Mouse (Mus musculus) limb, embryonic 15.5 days (tissue): Measurements from ENCODE around the gene Ly6g5b. TPM values are rescaled to one million over a fixed set of nuclear protein-coding genes. Genes with fewer than 3 reads are reported as not detected.
"Not testable (repeated sequence)": the region's sequence is repeated elsewhere in the genome, so short reads cannot be mapped to it uniquely, and the experiment has no call there.

Experiments
- ATAC-seq: fragments of 200-750 bp; cut with Nextera tagmentation; 2 replicates; pipeline ENCODE4 v1.8.0; 2017; ENCODE audit warnings: low read depth, moderate TSS enrichment; ENCODE audit not compliant: insufficient number of reproducible peaks, low FRiP score, low TSS enrichment
- H3K27ac ChIP-seq: fragments of 300-500 bp; sonication (generic); 2 replicates; pipeline ENCODE4 v1.5.1; 2015; ENCODE audit warnings: moderate library complexity, mild to moderate bottlenecking, inconsistent platforms
- H3K27me3 ChIP-seq: fragments of 300-500 bp; sonication (generic); 2 replicates; pipeline ENCODE4 v1.6.1; 2015; ENCODE audit warnings: inconsistent platforms
- H3K36me3 ChIP-seq: fragments of 300-500 bp; sonication (generic); 2 replicates; pipeline ENCODE4 v1.6.1; 2015; ENCODE audit warnings: inconsistent platforms
- H3K4me1 ChIP-seq: fragments of 300-500 bp; sonication (generic); 2 replicates; pipeline ENCODE4 v1.6.1; 2015; ENCODE audit warnings: inconsistent platforms
- H3K4me2 ChIP-seq: fragments of 300-500 bp; sonication (generic); 2 replicates; pipeline ENCODE4 v1.6.1; 2015; ENCODE audit warnings: mild to moderate bottlenecking, inconsistent platforms
- H3K4me3 ChIP-seq: fragments of 300-500 bp; sonication (generic); 2 replicates; pipeline ENCODE4 v1.5.1; 2015; ENCODE audit warnings: mild to moderate bottlenecking, inconsistent platforms
- H3K9ac ChIP-seq: fragments of 300-500 bp; sonication (generic); 2 replicates; pipeline ENCODE4 v1.6.1; 2015; ENCODE audit warnings: inconsistent platforms
- H3K9me3 ChIP-seq: fragments of 300-500 bp; sonication (generic); 2 replicates; pipeline ENCODE4 v1.6.1; 2016; ENCODE audit warnings: inconsistent platforms
- WGBS: fragments of 180-500 bp; shearing (Covaris S2); methylation state at CpG from one replicate; pipeline ENCODE4 v1.1.7; 2015; 5-methylcytosine and 5-hydroxymethylcytosine counted together
- polyA plus RNA-seq: library from polyadenylated mRNA; unstranded; fragments of >200 nt; fragmentation: Nextera tagmentation; extraction: Ambion mirVana; gene quantifications from 2 replicates; pipeline ENCODE4 v1.2.1, GENCODE M21; 2015

Ly6g5b gene
- polyA plus RNA-seq, 1 experiment from 2014 or later, result 0.78 TPM

- Histone ChIP-seq H3K4me1 (peaks cover 14% of the 10 kb centered on the region), H3K4me2 (peak within 1 kb of the TSS; percentile 75), H3K4me3 (peak within 1 kb of the TSS; percentile 75), H3K9me3 (no peaks in the 10 kb centered on the region), H3K36me3 (peaks cover 25% of the 10 kb centered on the region), H3K9ac (peak within 1 kb of the TSS; percentile 50), H3K27ac (peak within 1 kb of the TSS; percentile 97), H3K27me3 (no peaks in the 10 kb centered on the region)
- peak; percentile 94 for ATAC-seq
- under 1% methylated on average over 66 of the region's 66 CpGs for WGBS
These were observed 19.8 kb upstream of the Ly6g5b start, which contains the start of gene Bag6 for GRCm38 (mm10) chr17:35134801-35135590. Gene Bag6, plus strand, starts transcription at chr17:35135178.

DNA sequence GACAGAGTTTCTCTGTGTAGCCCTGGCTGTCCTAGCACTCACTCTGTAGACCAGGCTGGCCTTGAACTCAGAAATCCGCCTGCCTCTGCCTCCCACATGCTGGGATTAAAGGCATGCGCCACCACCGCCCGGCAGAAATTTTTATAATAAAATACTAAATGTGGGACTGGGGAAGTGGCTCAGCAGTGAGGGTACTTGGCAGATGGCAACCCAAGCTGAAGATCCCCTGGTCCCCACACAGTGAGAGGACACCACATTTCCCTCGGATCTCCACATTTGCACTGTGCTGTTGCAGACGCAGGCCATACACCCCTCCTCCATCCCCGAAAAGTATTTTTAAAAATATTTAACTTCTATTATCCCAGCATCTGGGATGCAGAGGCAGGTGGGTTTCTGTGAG is 18.3 kb upstream of the Ly6g5b start:
- H3K9ac ChIP-seq, result no peak overlapping the region
- no peaks in the 10 kb centered on the region for H3K9me3 ChIP-seq
- no peak for ATAC-seq
- H3K36me3 ChIP-seq, result peaks cover 20% of the 10 kb centered on the region
- WGBS, result 91% methylated on average over 7 of the region's 7 CpGs
- no peak overlapping the region for H3K27ac ChIP-seq
- no peaks in the 10 kb centered on the region for H3K27me3 ChIP-seq
- no peak overlapping the region for H3K4me3 ChIP-seq
- H3K4me2 ChIP-seq, result no peak overlapping the region
- peaks cover 17% of the 10 kb centered on the region for H3K4me1 ChIP-seq

GRCm38 (mm10) chr17:35132174-35132560 is 16.9 kb upstream of the Ly6g5b start:
- Histone ChIP-seq H3K27ac (no peak overlapping the region), H3K4me3 (no peak overlapping the region), H3K9me3 (no peaks in the 10 kb centered on the region), H3K36me3 (peaks cover 19% of the 10 kb centered on the region), H3K4me1 (peaks cover 23% of the 10 kb centered on the region), H3K4me2 (no peak overlapping the region), H3K27me3 (no peaks in the 10 kb centered on the region), H3K9ac (no peak overlapping the region)
- WGBS, result 79% methylated on average over 3 of the region's 3 CpGs
- ATAC-seq, result no peak

GRCm38 (mm10) chr17:35131500-35132173 is 16.4 kb upstream of the Ly6g5b start, which contains the start of gene Apom:
Gene Apom, minus strand, starts transcription at chr17:35132050.
- H3K4me1 ChIP-seq, result peaks cover 23% of the 10 kb centered on the region
- no peak within 1 kb of the TSS for H3K9ac ChIP-seq
- ATAC-seq, result no peak
- H3K27me3 ChIP-seq, result no peaks in the 10 kb centered on the region
- WGBS, result 80% methylated on average over 15 of the region's 15 CpGs
- no peak within 1 kb of the TSS for H3K4me3 ChIP-seq
- H3K27ac ChIP-seq, result no peak within 1 kb of the TSS
- H3K4me2 ChIP-seq, result no peak within 1 kb of the TSS
- H3K9me3 ChIP-seq, result no peaks in the 10 kb centered on the region
- peaks cover 19% of the 10 kb centered on the region for H3K36me3 ChIP-seq

DNA sequence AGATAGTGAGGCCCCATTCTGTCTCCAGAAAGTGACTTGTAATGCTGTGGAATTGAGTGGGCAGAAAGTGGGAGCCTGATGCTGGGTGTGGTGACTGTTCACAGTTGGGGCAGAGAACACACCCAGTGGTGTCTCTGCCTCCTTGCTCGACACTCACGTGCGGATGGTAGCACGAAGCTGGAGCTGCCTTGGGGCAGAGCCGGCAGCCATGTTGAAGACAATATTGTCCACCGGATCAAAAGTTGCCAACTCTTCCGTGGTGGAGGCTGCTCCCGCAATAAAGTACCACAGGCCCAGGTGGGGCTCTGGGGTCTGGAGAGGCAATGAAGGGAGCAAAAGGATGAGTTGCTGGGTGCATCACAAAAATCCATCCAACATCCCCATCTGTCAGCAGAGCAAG is 15.8 kb upstream of the Ly6g5b start:
- WGBS, result 85% methylated on average over 8 of the region's 8 CpGs
- no peaks in the 10 kb centered on the region for H3K27me3 ChIP-seq
- H3K36me3 ChIP-seq, result peaks cover 19% of the 10 kb centered on the region
- no peak for ATAC-seq
- no peak overlapping the region for H3K27ac ChIP-seq
- H3K9ac ChIP-seq, result no peak overlapping the region
- H3K9me3 ChIP-seq, result no peaks in the 10 kb centered on the region
- no peak overlapping the region for H3K4me2 ChIP-seq
- peaks cover 22% of the 10 kb centered on the region for H3K4me1 ChIP-seq
- no peak overlapping the region for H3K4me3 ChIP-seq

DNA sequence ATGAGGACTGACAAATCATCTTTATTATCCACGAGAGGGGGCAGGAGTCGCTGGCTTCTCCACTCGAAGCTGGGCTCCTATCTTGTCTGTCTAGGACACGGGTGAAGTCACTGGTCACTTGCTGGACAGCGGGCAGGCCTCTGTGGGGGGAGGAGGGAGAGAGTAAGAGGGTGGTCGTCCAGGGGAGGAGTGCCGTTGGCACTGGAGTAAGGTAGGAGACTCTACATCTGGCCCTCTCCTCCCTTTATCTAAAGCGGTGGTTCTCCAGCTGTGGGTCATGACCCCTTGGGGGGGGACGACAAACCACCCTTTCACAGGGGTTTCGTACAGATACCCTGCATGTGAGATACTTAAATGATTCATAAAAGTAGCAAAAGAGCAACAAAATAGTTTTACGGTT is 13.8 kb upstream of the Ly6g5b start:
- Histone ChIP-seq H3K36me3 (peaks cover 26% of the 10 kb centered on the region), H3K4me2 (no peak overlapping the region), H3K27ac (no peak overlapping the region), H3K9me3 (no peaks in the 10 kb centered on the region), H3K4me3 (no peak overlapping the region), H3K27me3 (no peaks in the 10 kb centered on the region), H3K4me1 (peaks cover 33% of the 10 kb centered on the region), H3K9ac (no peak overlapping the region)
- 68% methylated on average over 11 of the region's 11 CpGs for WGBS
- no peak for ATAC-seq

DNA sequence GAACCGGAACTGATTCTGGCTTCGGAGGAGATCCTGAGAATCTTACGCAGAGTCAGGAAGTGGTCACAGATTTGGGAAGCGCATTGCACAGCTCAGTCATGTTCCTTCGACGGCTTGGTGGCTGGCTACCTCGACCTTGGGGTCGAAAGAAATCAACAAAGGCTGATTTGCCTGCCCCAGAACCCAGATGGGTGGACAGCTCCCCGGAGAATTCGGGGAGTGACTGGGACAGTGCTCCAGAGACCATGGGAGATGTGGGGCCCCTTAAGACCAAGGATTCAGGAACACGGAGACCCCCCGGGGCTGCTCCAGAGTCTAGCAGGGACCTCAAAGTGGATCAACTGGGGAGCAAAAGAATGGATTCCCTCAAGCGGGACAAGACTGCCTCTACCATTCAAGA is 11.8 kb upstream of the Ly6g5b start:
- 70% methylated on average over 13 of the region's 13 CpGs for whole genome bisulfite sequencing
- H3K4me3 ChIP-seq, result peak overlapping the region; percentile 67
- H3K4me2 ChIP-seq, result peak overlapping the region; percentile 65
- H3K36me3 ChIP-seq, result peaks cover 32% of the 10 kb centered on the region
- H3K4me1 ChIP-seq, result peaks cover 37% of the 10 kb centered on the region
- ATAC-seq, result no peak
- H3K9me3 ChIP-seq, result no peaks in the 10 kb centered on the region
- no peaks in the 10 kb centered on the region for H3K27me3 ChIP-seq
- H3K27ac ChIP-seq, result peak overlapping the region; percentile 90; the same call in 1 of the 2 replicates
- H3K9ac ChIP-seq, result peak overlapping the region; percentile 76; the same call in 1 of the 2 replicates

GRCm38 (mm10) chr17:35126206-35126611 is 11.0 kb upstream of the Ly6g5b start, which contains the start of gene D17H6S53E:
Gene D17H6S53E, plus strand, starts transcription at chr17:35126373.
- under 1% methylated on average over 36 of the region's 36 CpGs for WGBS
- H3K4me2 ChIP-seq, result peak within 1 kb of the TSS; percentile 65
- no peaks in the 10 kb centered on the region for H3K27me3 ChIP-seq
- H3K9me3 ChIP-seq, result no peaks in the 10 kb centered on the region
- peak within 1 kb of the TSS; percentile 76 for H3K9ac ChIP-seq
- peak within 1 kb of the TSS; percentile 90 for H3K27ac ChIP-seq
- H3K4me3 ChIP-seq, result peak within 1 kb of the TSS; percentile 67
- H3K4me1 ChIP-seq, result peaks cover 41% of the 10 kb centered on the region
- H3K36me3 ChIP-seq, result peaks cover 32% of the 10 kb centered on the region
- peak; percentile 71 for ATAC-seq

GRCm38 (mm10) chr17:35125578-35125977 is 10.3 kb upstream of the Ly6g5b start:
- H3K27ac ChIP-seq, result peak overlapping the region; percentile 90
- no peaks in the 10 kb centered on the region for H3K9me3 ChIP-seq
- H3K36me3 ChIP-seq, result peaks cover 32% of the 10 kb centered on the region
- 26% methylated on average over 6 of the region's 6 CpGs for WGBS
- H3K4me3 ChIP-seq, result peak overlapping the region; percentile 67
- H3K27me3 ChIP-seq, result no peaks in the 10 kb centered on the region
- no peak for ATAC-seq
- H3K4me1 ChIP-seq, result peaks cover 42% of the 10 kb centered on the region
- H3K4me2 ChIP-seq, result peak overlapping the region; percentile 65
- H3K9ac ChIP-seq, result 0 out of 2 replicates have a peak overlapping the region, but pooled peaks have one; percentile 76

DNA sequence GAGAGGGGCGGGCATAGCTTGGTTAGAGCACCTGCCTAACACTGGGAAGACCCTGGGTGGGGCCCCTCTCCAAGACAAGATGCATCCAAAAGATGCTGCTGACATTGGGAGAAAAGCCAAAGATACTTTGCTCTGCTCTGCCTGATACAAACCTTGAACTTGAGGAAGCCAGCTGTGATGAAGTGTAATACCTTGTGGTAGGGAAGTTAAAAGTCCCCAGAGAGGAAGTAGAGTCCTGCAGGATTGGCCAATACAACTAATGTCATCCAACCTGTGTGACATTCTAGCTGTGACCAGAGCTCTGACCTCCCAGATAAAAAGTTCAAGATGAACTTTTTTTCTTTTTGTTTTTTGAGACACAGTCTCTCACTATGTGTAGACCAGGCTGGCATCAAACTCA is 9.9 kb upstream of the Ly6g5b start:
- no peaks in the 10 kb centered on the region for H3K9me3 ChIP-seq
- H3K4me3 ChIP-seq, result no peak overlapping the region
- H3K4me2 ChIP-seq, result peak overlapping the region; percentile 65
- 93% methylated on average over 1 of the region's 1 CpGs for WGBS
- H3K36me3 ChIP-seq, result peaks cover 27% of the 10 kb centered on the region
- H3K27me3 ChIP-seq, result no peaks in the 10 kb centered on the region
- no peak overlapping the region for H3K9ac ChIP-seq
- peaks cover 47% of the 10 kb centered on the region for H3K4me1 ChIP-seq
- peak overlapping the region; percentile 90; the same call in 1 of the 2 replicates for H3K27ac ChIP-seq
- no peak for ATAC-seq

GRCm38 (mm10) chr17:35124261-35124896 is 9.2 kb upstream of the Ly6g5b start:
- Histone ChIP-seq H3K36me3 (peaks cover 26% of the 10 kb centered on the region), H3K4me1 (peaks cover 52% of the 10 kb centered on the region)
- not testable (repeated sequence) for ATAC-seq, H3K9ac ChIP-seq, H3K4me2 ChIP-seq, H3K4me3 ChIP-seq, H3K27me3 ChIP-seq, H3K9me3 ChIP-seq, H3K27ac ChIP-seq
- WGBS, result 94% methylated on average over 12 of the region's 12 CpGs
